Mouse (Mus musculus) hindbrain, embryonic 15.5 days (tissue): ENCODE data around the gene Cacna1c. TPM values are rescaled to one million over a fixed set of nuclear protein-coding genes. Genes with fewer than 3 reads are reported as not detected.

ENCODE experiments used
- ATAC-seq: fragments of 200-750 bp; cut with Nextera tagmentation; 2 replicates; pipeline ENCODE4 v1.8.0; 2017; ENCODE audit warnings: low read depth, moderate number of reproducible peaks, moderate TSS enrichment; ENCODE audit not compliant: low FRiP score
- H3K27ac ChIP-seq: fragments of 300-500 bp; sonication (generic); replicated peaks from 2 replicates; pipeline ENCODE4 v1.5.1; 2015; ENCODE audit warnings: mild to moderate bottlenecking, inconsistent platforms
- H3K27me3 ChIP-seq: fragments of 300-500 bp; sonication (generic); 2 replicates; pipeline ENCODE4 v1.6.1; 2015; ENCODE audit warnings: control low read depth, inconsistent platforms
- H3K36me3 ChIP-seq: fragments of 300-500 bp; sonication (generic); 2 replicates; pipeline ENCODE4 v1.6.1; 2015; ENCODE audit warnings: control low read depth, inconsistent platforms
- H3K4me1 ChIP-seq: fragments of 300-500 bp; sonication (generic); replicated peaks from 2 replicates; pipeline ENCODE4 v1.6.1; 2015; ENCODE audit warnings: control low read depth, inconsistent platforms
- H3K4me2 ChIP-seq: fragments of 300-500 bp; sonication (generic); 2 replicates; pipeline ENCODE4 v1.6.1; 2015; ENCODE audit warnings: moderate library complexity, mild to moderate bottlenecking, inconsistent platforms
- H3K4me3 ChIP-seq: fragments of 300-500 bp; sonication (generic); 2 replicates; pipeline ENCODE4 v1.5.1; 2015; ENCODE audit warnings: mild to moderate bottlenecking, inconsistent platforms
- H3K9ac ChIP-seq: fragments of 300-500 bp; sonication (generic); 2 replicates; pipeline ENCODE4 v1.6.1; 2015; ENCODE audit warnings: inconsistent platforms
- H3K9me3 ChIP-seq: fragments of 300-500 bp; sonication (generic); 2 replicates; pipeline ENCODE4 v1.6.1; 2016; ENCODE audit warnings: control low read depth, inconsistent platforms
- WGBS: fragments of 180-500 bp; shearing (Covaris S2); methylation state at CpG from one replicate; pipeline ENCODE4 v1.1.7; 2015; 5-methylcytosine and 5-hydroxymethylcytosine counted together
- polyA plus RNA-seq: library from polyadenylated mRNA; unstranded; fragments of >200 nt; fragmentation: Nextera tagmentation; extraction: Ambion mirVana; gene quantifications from 2 replicates; pipeline ENCODE4 v1.2.1, GENCODE M21; 2015

The Cacna1c gene
- polyA plus RNA-seq, 1 experiment from 2014 or later, result 7.0 TPM

DNA sequence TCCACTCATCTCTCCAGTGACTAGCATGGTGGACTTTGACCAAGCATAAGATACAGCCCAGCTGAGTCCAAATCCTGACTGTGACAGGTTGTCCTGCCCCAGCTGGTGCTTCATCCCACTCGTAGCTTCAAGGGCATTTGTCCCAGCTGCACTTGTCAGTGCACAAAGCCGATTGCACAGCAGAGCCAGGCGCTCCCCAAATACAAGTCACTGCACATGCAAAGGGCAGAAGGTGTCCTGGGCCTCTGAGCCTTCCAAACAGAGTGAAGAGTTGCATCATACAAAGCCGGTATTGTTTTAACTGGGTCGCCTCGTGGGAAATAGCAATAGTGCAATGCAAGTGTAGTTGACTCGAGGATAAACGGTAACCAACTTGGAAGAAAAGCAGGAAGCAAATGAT, 113.6 kb downstream of the Cacna1c start:
- Histone ChIP-seq H3K27me3 (no peaks in the 10 kb centered on the region), H3K27ac (no peak overlapping the region), H3K36me3 (no peaks in the 10 kb centered on the region), H3K4me3 (no peak overlapping the region), H3K4me1 (peaks cover 32% of the 10 kb centered on the region), H3K4me2 (no peak overlapping the region), H3K9ac (no peak overlapping the region), H3K9me3 (no peaks in the 10 kb centered on the region)
- no peak for ATAC-seq
- 60% methylated on average over 8 of the region's 8 CpGs for WGBS

DNA sequence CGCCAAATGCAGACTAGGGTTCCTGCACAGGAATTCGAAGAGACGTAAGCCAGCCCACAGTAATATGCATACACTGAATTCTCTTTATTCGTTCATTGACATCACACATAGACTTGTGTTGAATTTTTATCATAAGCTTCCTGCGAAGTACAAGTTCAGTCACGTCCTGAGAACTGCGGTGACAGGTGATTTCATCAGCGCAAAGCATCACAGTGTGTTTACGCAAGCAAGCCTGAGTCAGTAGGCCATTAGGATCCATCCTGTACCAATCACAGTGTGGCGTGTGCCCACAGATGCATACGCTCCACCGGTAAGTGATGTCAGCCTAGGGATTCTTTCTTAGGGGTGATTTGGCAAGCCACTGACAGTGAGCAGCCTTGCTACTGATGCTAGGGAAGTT, 114.6 kb downstream of the Cacna1c start:
- Histone ChIP-seq H3K4me1 (peaks cover 32% of the 10 kb centered on the region), H3K27ac (no peak overlapping the region), H3K9me3 (no peaks in the 10 kb centered on the region), H3K9ac (no peak overlapping the region), H3K4me2 (no peak overlapping the region), H3K27me3 (no peaks in the 10 kb centered on the region), H3K36me3 (no peaks in the 10 kb centered on the region), H3K4me3 (no peak overlapping the region)
- 91% methylated on average over 12 of the region's 12 CpGs for WGBS
- no peak for ATAC-seq

DNA sequence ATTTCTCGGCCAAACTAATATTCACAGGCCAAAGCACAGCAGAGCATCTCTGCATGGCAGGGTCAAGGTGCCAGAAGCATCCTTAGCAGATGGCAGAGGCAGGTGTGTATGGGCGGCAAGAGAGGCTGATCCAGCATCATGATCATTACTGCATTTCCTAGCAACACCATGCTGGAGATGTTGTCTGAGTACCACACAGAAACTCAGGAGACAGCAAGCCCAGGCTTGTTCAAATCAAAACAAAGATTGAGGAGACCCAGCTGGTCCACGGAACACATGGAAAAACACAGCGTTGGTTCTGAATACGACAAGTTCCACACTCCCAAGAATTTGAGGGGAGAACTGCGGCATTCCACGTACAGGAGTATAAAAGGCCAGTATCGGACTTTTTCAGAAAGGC, 116.6 kb downstream of the Cacna1c start:
- 68% methylated on average over 8 of the region's 8 CpGs for WGBS
- no peaks in the 10 kb centered on the region for H3K9me3 ChIP-seq
- no peak for ATAC-seq
- H3K9ac ChIP-seq, result no peak overlapping the region
- no peak overlapping the region for H3K4me2 ChIP-seq
- no peak overlapping the region for H3K27ac ChIP-seq
- no peak overlapping the region for H3K4me3 ChIP-seq
- H3K27me3 ChIP-seq, result no peaks in the 10 kb centered on the region
- peaks cover 23% of the 10 kb centered on the region for H3K4me1 ChIP-seq
- H3K36me3 ChIP-seq, result no peaks in the 10 kb centered on the region

DNA sequence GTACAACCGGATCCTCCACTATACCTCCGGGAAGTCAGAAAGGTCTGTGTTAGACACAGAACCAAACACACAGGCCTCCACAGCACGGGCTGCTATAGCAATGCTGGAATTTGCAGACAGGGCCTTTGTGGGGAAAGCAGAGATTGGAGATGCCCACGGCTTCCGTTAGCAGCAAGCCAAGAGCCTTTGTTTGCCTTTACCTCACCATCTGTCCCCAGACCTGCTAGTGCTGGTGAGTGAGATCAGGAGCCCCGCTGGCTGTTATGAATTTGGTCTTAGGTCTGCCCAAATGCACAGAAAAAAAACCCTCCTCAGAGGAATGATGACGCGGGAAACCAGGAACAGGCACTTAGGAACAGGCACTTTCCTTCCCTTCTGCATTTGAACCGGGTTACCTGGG, 117.3 kb downstream of the Cacna1c start:
- H3K36me3 ChIP-seq, result no peaks in the 10 kb centered on the region
- no peak for ATAC-seq
- no peak overlapping the region for H3K9ac ChIP-seq
- H3K4me1 ChIP-seq, result peaks cover 23% of the 10 kb centered on the region
- 0 out of 2 replicates have a peak overlapping the region, but pooled peaks have one; percentile 5 for H3K27ac ChIP-seq
- no peaks in the 10 kb centered on the region for H3K9me3 ChIP-seq
- H3K27me3 ChIP-seq, result no peaks in the 10 kb centered on the region
- 71% methylated on average over 9 of the region's 9 CpGs for WGBS
- no peak overlapping the region for H3K4me3 ChIP-seq
- no peak overlapping the region for H3K4me2 ChIP-seq

DNA sequence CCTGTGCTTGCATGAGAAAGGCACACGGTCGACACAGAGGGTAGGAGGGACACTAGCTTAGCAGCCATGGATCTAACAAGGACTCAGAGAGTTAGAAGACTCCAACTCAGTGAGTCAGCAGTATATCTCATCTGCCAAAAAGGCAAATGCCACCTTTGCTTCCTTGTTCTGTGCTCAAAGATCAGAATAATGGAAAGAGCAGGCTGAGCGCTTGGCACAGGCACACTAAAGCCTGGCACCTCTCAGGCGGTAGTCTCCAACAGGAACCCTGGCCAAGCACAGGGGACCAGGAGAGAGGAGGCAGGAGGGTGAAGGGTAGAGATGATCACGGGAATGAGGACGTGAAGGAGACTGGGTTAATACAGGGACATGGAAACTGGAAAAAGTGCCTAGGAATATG, 119.0 kb downstream of the Cacna1c start:
- H3K27me3 ChIP-seq, result no peaks in the 10 kb centered on the region
- H3K4me3 ChIP-seq, result no peak overlapping the region
- H3K36me3 ChIP-seq, result no peaks in the 10 kb centered on the region
- H3K9me3 ChIP-seq, result no peaks in the 10 kb centered on the region
- 85% methylated on average over 6 of the region's 6 CpGs for WGBS
- H3K4me1 ChIP-seq, result peaks cover 17% of the 10 kb centered on the region
- H3K4me2 ChIP-seq, result no peak overlapping the region
- ATAC-seq, result no peak
- no peak overlapping the region for H3K27ac ChIP-seq
- H3K9ac ChIP-seq, result no peak overlapping the region

DNA sequence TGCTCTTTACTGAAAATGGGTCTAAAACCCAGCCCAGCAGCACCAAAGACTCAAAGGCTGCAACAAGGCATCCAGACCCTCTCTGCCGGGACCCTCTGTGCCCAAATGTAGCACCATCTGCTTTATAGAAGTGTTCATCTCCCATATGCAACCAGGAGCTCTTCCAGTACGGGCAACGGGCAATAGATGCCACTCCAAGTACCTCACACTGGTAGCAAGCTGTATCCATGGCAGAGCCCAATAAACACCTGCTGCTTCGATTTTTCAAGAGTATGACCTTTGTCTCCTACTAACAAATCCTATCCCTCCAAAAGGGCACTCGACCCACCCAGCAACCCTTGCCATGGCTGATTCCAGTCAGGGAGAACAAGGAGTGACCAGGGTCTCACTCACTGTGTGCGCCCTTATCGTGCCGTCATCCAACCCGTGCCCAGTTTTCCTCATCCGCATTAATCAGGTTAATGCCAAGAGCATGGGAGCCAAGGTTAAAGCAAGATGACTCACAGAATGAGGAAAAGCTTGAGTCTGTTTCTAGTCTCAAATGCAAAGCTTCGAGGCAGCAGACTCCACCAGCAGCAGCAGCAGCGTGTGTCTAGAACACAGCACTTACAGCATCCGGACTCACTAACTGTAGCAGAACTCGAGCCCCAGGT, 122.7 kb downstream of the Cacna1c start:
- H3K27me3 ChIP-seq, result no peaks in the 10 kb centered on the region
- H3K4me2 ChIP-seq, result no peak overlapping the region
- no peaks in the 10 kb centered on the region for H3K9me3 ChIP-seq
- no peak overlapping the region for H3K4me3 ChIP-seq
- ATAC-seq, result no peak
- no peak overlapping the region for H3K27ac ChIP-seq
- H3K9ac ChIP-seq, result no peak overlapping the region
- WGBS, result 92% methylated on average over 14 of the region's 14 CpGs
- peaks cover 18% of the 10 kb centered on the region for H3K4me1 ChIP-seq
- no peaks in the 10 kb centered on the region for H3K36me3 ChIP-seq

DNA sequence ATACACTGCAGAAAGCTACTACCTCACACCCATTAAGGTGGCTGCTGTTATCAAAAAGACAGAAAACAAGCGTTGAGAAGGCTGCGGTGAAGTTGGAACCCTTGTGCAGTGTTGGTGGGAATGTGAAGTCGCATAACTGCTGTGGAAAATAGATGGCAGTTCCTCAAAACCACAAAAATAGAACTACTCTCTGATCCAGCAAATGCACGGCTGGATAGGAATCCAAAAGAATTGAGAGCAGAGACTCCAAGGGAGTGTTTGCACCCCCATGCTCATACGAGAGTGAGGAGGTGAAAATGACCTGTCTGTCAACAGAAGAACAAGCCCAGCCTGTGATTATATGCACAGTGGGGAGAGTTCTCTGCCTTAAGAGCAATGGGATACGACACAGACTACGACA, 123.4 kb downstream of the Cacna1c start:
- ATAC-seq, result no peak
- Histone ChIP-seq H3K9ac (no peak overlapping the region), H3K4me1 (peaks cover 18% of the 10 kb centered on the region), H3K27me3 (no peaks in the 10 kb centered on the region), H3K36me3 (no peaks in the 10 kb centered on the region), H3K27ac (no peak overlapping the region), H3K9me3 (no peaks in the 10 kb centered on the region), H3K4me2 (no peak overlapping the region), H3K4me3 (no peak overlapping the region)
- WGBS, result 63% methylated on average over 7 of the region's 7 CpGs

DNA sequence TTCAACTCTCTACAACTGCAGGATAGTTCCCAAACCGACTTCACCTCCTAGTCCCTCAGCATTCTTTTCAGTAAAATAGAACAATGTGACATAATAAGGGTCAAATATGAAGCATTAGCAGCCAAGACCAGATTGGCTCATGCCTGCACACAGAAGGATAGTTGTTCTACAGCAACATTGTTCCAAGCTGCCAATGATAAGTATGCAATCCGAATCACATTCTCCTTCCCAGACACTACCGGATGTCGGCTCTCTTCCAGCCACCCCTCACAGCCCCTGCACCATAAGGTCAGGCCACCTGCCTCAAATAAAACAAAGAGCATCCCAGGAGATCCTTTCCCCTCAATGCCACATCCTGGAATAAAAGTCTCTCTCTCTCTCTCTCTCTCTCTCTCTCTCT, 125.4 kb downstream of the Cacna1c start:
- peaks cover 20% of the 10 kb centered on the region for H3K4me1 ChIP-seq
- H3K4me2 ChIP-seq, result no peak overlapping the region
- no peaks in the 10 kb centered on the region for H3K36me3 ChIP-seq
- H3K9me3 ChIP-seq, result no peaks in the 10 kb centered on the region
- H3K9ac ChIP-seq, result no peak overlapping the region
- H3K27me3 ChIP-seq, result no peaks in the 10 kb centered on the region
- H3K27ac ChIP-seq, result no peak overlapping the region
- 60% methylated on average over 4 of the region's 4 CpGs for WGBS
- H3K4me3 ChIP-seq, result no peak overlapping the region
- ATAC-seq, result no peak

DNA sequence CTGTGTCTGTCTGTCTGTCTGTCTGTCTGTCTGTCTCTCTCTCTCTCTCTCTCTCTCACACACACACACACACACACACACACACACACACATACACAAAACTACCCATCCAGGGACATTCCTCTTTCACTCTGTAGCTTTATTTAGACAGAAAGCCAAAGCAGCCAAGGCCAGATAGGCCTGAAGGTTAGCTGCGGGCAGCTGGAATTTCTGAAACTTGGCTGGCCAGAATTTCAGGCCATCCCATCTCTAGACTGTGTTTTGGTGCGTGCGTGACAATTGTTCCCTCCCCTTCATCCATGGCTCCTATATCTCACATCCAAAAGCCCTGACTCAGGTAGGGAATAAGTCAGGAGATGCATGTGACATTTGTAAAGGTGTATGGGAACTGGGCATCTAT, 125.9 kb downstream of the Cacna1c start:
- Histone ChIP-seq H3K36me3 (no peaks in the 10 kb centered on the region), H3K4me1 (peaks cover 23% of the 10 kb centered on the region), H3K27me3 (no peaks in the 10 kb centered on the region), H3K4me3 (no peak overlapping the region), H3K4me2 (no peak overlapping the region), H3K9me3 (no peaks in the 10 kb centered on the region), H3K9ac (no peak overlapping the region), H3K27ac (no peak overlapping the region)
- WGBS, result 98% methylated on average over 3 of the region's 3 CpGs
- no peak for ATAC-seq

DNA sequence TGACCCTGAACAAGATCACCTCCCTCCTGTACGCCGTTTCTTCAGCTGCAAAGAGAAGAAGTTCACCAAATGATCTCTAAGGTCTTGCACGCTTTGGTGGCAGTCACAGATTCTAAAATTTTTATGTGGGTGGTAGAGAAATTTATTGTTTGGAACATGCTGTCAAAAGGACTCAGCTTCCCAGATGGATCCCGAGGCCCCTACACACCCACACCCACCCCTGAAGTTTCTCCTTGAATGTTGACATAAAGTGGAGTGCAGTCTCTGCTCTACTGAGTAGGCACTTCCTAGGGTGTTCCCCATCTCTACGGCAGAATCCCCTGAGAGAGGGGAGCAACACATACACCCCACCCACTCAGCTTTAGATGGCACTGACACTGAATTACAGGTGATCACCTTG, 127.1 kb downstream of the Cacna1c start:
- WGBS, result 85% methylated on average over 5 of the region's 5 CpGs
- Histone ChIP-seq H3K27ac (no peak overlapping the region), H3K4me1 (peaks cover 18% of the 10 kb centered on the region), H3K4me2 (no peak overlapping the region), H3K9ac (no peak overlapping the region), H3K27me3 (no peaks in the 10 kb centered on the region), H3K36me3 (no peaks in the 10 kb centered on the region), H3K9me3 (no peaks in the 10 kb centered on the region), H3K4me3 (no peak overlapping the region)
- ATAC-seq, result no peak

DNA sequence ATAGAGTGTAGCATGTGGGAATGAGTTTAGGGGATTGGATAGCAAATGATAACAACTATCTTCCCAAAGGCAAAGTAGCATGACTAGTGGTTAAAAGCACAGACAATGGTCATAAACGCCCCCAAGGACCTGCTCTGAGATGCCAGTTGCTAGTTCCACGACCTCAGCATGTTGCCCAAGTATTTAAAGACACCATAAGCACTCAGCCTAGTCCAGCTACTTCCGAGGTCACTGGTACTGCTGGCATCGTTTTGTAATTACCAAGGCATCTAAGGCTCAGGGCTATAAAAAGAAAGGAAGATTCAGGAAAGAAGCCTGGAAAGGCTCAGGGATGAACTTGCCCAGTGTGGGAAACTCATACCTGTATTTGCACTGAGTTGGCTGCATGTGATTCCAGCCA, 127.6 kb downstream of the Cacna1c start:
- no peaks in the 10 kb centered on the region for H3K9me3 ChIP-seq
- no peak overlapping the region for H3K9ac ChIP-seq
- H3K27me3 ChIP-seq, result no peaks in the 10 kb centered on the region
- H3K4me1 ChIP-seq, result peaks cover 18% of the 10 kb centered on the region
- no peak overlapping the region for H3K4me2 ChIP-seq
- ATAC-seq, result no peak
- no peak overlapping the region for H3K27ac ChIP-seq
- no peaks in the 10 kb centered on the region for H3K36me3 ChIP-seq
- 78% methylated on average over 4 of the region's 4 CpGs for WGBS
- H3K4me3 ChIP-seq, result no peak overlapping the region

DNA sequence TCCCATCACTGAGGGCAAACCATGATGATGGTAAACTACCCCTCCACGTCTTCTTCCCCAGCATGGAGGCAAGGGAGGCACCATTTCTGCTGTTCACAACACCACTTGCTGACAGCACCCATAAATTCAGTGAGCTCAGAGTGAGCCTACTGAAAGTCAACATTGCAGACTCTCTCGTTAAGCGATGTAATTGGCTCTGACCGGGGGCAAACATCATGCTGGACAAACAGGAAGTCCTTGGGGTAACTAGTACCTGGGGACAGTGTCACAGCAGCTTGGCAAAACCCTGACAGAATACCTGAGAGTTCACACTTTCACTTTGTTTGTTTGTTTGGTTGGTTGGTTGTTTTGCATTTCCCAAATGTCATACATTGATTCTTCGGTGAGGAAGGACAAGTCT, 131.3 kb downstream of the Cacna1c start:
- no peak overlapping the region for H3K9ac ChIP-seq
- no peak overlapping the region for H3K4me2 ChIP-seq
- H3K27ac ChIP-seq, result no peak overlapping the region
- no peak overlapping the region for H3K4me3 ChIP-seq
- no peaks in the 10 kb centered on the region for H3K36me3 ChIP-seq
- no peaks in the 10 kb centered on the region for H3K9me3 ChIP-seq
- no peak for ATAC-seq
- peaks cover 8% of the 10 kb centered on the region for H3K4me1 ChIP-seq
- H3K27me3 ChIP-seq, result no peaks in the 10 kb centered on the region
- WGBS, result 90% methylated on average over 5 of the region's 5 CpGs

DNA sequence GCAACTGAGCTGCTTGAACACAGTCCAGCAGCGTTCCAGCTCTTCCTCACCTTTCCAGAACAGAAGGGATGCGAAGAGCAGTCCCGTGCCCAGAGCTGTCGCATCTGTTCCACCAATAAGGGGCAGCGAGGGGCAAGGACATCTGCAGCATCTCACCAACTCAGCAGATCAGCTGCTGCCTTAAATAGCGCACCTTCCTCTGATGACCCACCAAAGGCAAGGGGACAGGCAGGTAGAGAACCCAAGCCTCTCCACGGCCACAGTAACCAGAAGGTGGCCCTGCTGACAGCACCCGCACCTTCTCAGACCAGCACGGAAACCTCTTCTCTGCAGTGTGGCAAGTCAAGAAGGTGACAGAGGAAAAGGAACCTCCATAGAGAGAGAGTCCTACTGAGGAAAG, 131.8 kb downstream of the Cacna1c start:
- Histone ChIP-seq H3K9ac (no peak overlapping the region), H3K27me3 (no peaks in the 10 kb centered on the region), H3K4me2 (no peak overlapping the region), H3K9me3 (no peaks in the 10 kb centered on the region), H3K27ac (no peak overlapping the region), H3K36me3 (no peaks in the 10 kb centered on the region), H3K4me1 (peaks cover 8% of the 10 kb centered on the region), H3K4me3 (no peak overlapping the region)
- no peak for ATAC-seq
- WGBS, result 92% methylated on average over 9 of the region's 9 CpGs
